Comparison of ENCODE assay signal across 18 mouse cellular contexts in genomic region chr10:17775079-17775478, GRCm38 (mm10). TPM values are rescaled to one million over a fixed set of nuclear protein-coding genes. Genes with fewer than 3 reads are reported as not detected.
DNase-seq lines count a peak whose midpoint lies in the region; ATAC-seq and TF ChIP-seq lines count a peak whose summit lies in the region.
"Had no signal": no experiment of that assay in that cellular context is flagged by ENCODE, and none has a peak within 500 bp of the region (broad histone marks: within the 10 kb centered on the region; RNA-seq: fewer than 3 reads in every experiment).

No protein-coding gene starts in this region.

- no peaks in the 10 kb centered on the region for H3K4me1 ChIP-seq in cerebellum, adult 2 months (ENCODE audit: control insufficient read depth, insufficient read depth, low read length)
- H3K4me1 ChIP-seq: intestine, embryonic 15.5 days; limb, embryonic 15.5 days had no signal

- TF ChIP-seq POLR2A in cerebellum, adult 2 months (IDR thresholded peaks at IDR 0.05; ENCODE audit: borderline replicate concordance, insufficient read depth, low read length): no peak

- no peak overlapping the region for H3K4me3 ChIP-seq in cerebellum, adult 2 months (replicated peaks; ENCODE audit: insufficient read depth, low read depth, low read length)
- H3K4me3 ChIP-seq: heart, embryonic 13.5 days; intestine, embryonic 15.5 days; limb, embryonic 15.5 days; megakaryocyte, embryonic 14.5 days had no signal

- peak; percentile 44 for DNase-seq in 3134 (ENCODE audit: extremely low read depth, insufficient read length, low spot score)
- peak; percentile 90 for DNase-seq in 416B (ENCODE audit: low read depth)
- peak; percentile 25 for DNase-seq in T-cell, adult 2 months (ENCODE audit: low spot score)
- no peak for DNase-seq in cerebellum, adult 2 months
- DNase-seq in right cerebral cortex, postnatal 25 days: no peak
- DNase-seq in urinary bladder, postnatal 4 days (ENCODE audit: low spot score in 2 of 2): no peak
- DNase-seq: cerebellum, postnatal 25 days; gastrocnemius, postnatal 14 days; kidney, postnatal 10 days; layer of hippocampus, adult 9-11 months; lung, embryonic 14.5 days; right cerebral cortex, postnatal 14 days had no signal

- no peak for TF ChIP-seq CTCF in cerebellum, adult 2 months (IDR thresholded peaks at IDR 0.05; ENCODE audit: borderline replicate concordance, insufficient read depth, low read depth, low read length)

- H3K27me3 ChIP-seq in cerebellum, adult 2 months (ENCODE audit: control insufficient read depth, insufficient read depth, low read length): no peaks in the 10 kb centered on the region
- H3K27me3 ChIP-seq: heart, embryonic 13.5 days; intestine, embryonic 15.5 days; limb, embryonic 15.5 days had no signal

- peak; percentile 72 for ATAC-seq in megakaryocyte, adult 5-6 weeks (ENCODE audit: poor library complexity, severe bottlenecking)
- ATAC-seq: intestine, embryonic 15.5 days had no signal

- WGBS in cerebellum, adult 2 months: 86% methylated on average over 4 of the region's 4 CpGs

- no peak overlapping the region for H3K27ac ChIP-seq in cerebellum, adult 2 months (ENCODE audit: insufficient read depth, low read length)
- H3K27ac ChIP-seq: heart, embryonic 13.5 days; intestine, embryonic 15.5 days; limb, embryonic 15.5 days had no signal

RNA-seq across cellular contexts. Expression of gene Txlnb, which starts 20.9 kb away (rescaled TPM):
- 0.02 and 0.30 TPM in 2 replicates for total RNA-seq in megakaryocyte, adult 5-6 weeks (2015)
- total RNA-seq in megakaryocyte, adult 5-6 weeks (2017): 0.26 TPM in 1 of 2 replicates, not detected in the other
- polyA plus RNA-seq in cerebellum, adult 2 months (2012; rRNA removed): 0.61 and 0.62 TPM in 2 replicates
- polyA plus RNA-seq: G1E had no signal

RNA-seq across cellular contexts. Expression of gene Cited2, which starts 52.1 kb away (rescaled TPM):
- total RNA-seq in megakaryocyte, adult 5-6 weeks (2015): 133 and 151 TPM in 2 replicates
- total RNA-seq in megakaryocyte, adult 5-6 weeks (2017): 55.1 and 85.7 TPM in 2 replicates
- polyA plus RNA-seq in cerebellum, adult 2 months (2012; rRNA removed): 99.1 and 110 TPM in 2 replicates

Comparison
In these comparisons a context has a peak if more than half of its experiments do, and no peak if none do; other contexts are left out.
1. DNase-seq: peak in 3134 (single experiment), 416B (single experiment) and T-cell, adult 2 months (single experiment); none in cerebellum, adult 2 months (0 of 2), right cerebral cortex, postnatal 25 days (single experiment) and urinary bladder, postnatal 4 days (0 of 2).